Mouse (Mus musculus) A20 (cell line): ENCODE measurements at regions not wholly inside any gene's neighbourhood (a gene's known extent, or its start where the extent isn't known, plus 50 kb on each side); places are given as distances from the start of the nearest gene placed in this dataset.

Source experiments
- DNase-seq: peaks from one replicate; pipeline ENCODE4 v3.0.0-alpha.2; 2011; ENCODE audit warnings: low read depth, low spot score

DNA sequence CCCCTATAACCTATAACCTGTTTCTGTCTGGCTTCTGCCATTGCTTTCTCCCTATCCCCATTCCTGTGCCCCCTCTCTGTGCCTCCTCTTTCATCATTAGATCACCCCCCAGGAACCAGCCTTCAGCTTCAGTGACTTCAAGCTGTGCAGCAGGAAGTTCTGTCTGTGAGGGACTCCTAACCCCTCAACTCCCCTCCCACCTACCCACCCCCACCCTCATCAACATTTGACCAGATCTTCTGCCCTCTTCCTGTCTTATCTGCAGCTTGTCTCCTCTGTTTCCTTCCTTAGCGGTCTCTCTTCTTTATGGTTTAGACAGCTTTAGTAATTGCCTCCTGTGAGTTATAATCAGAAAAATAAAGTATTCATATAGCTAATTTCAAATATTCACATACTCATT lies 266.6 kb upstream of the Gm765 start:
- DNase-seq = no peak

DNA sequence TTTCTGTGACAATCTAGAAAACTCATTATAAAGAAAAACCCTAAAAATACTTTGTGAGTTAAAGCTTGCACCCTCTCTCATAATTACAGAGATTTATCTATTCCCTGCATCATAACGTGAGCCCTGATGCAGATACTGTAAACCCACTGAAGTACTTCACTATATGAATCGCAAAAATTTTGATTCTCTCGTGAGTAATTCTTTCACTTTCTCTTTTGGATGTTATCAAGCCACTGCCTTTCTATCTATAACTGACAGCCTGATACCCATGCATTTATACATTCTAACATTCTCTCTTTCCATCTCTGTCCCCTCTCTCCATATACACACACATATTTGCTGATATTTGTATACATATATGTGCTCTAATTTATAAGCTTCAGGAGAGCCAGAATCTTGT lies 264.1 kb upstream of the Gm765 start:
- DNase-seq = no peak

DNA sequence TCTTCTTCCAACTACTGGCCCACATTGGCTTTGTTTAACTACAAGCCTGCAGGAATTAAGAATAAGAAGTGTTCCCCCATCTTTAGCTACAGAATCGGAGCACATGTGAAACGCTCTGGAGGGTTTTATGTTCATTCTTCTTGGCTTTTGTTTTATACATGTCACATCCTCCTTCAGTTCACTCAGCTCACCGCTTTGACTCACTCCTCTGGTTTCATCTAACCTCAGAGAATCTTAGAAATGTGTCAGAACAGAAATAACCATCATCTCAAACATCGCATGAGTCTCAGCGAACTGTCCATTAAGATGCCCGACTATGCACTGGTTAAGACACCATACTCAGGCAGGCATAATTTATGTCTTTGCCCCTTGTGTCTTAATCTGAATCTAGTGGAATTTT lies 255.1 kb upstream of the Gm765 start:
- DNase-seq = no peak

- no peak for DNase-seq
Observed at GRCm38 (mm10) chr6:98590989-98591388, 248.4 kb upstream of the Gm765 start.

DNA sequence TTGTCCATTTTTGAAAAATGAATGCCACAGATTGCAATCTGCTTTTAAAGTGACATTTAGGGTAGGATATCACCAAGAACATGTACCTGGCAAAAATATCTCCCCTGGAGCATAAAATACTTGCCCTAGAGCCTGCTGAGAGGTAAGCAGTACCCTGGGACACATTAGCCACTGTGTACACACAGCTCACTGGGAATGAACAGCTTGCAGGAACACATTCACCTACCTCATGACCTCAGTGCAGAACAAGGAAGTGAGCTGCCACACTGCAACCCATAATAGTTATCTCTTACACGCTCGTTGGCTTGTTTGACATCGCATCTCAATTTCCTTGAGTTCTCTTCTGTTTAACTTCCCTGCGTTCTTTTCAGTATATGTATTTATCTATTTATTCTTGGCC lies 246.4 kb upstream of the Gm765 start:
- no peak for DNase-seq

DNA sequence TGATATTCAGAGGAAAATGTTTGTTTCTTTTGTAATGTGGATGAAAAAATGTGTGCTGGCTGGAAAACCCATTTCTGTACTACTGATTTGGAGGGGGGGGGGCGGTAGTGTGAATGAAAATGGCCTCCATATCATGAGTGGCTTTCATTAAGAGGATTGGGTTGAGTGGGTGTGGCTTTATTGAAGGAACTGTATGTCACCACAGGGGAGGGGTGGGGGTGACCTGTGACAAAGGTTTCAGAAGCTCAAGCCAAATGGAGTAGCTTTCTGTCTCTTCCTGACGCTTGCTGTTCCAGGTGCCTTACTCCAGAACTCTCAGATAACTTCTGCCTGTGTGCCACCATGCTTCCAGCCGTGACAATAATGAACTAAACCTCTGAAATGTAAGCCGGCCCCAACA lies 242.0 kb upstream of the Gm765 start:
- DNase-seq = no peak

DNA sequence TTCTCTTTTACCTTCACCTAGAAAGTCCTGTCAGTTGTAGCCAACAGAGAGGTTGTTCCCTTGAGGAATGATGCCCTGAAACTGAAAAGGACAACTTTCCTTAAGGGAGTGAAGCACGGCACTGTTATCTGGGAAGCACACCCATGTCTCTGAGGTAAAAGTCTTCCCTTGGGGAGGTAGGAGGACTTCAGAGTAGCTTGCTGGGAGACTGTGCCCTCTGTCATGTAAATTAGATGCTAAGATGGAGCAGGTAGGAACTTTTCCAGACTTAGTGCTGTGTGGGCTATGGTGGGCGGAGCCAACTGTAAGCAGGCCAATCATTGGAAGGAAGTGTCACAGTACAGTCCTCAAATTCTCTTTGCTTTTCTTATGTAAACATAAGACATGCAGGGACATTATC lies 240.3 kb upstream of the Gm765 start:
- no peak for DNase-seq

DNA sequence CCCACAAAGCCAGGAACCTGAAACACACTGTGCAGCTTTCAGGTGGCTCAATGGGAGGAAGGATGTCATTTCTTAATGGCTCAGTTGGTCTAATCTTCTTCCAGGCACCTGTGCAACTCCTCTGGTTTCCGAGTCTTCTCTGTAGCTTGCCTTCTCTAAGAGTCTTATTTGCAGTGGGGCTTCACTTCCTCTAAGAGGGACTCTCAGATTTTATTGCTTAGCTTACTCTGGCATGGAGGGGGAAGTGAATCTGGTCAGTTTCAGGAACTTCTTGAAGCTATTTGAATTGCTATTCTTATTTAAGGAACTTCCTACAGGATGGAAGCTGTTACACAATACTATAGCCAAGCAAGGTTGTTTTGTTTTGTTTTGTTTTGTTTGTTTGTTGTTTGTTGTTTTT lies 232.7 kb upstream of the Gm765 start:
- DNase-seq = peak; percentile 81

GRCm38 (mm10) chr6:98555702-98556101 lies 213.1 kb upstream of the Gm765 start:
- no peak for DNase-seq

- DNase-seq = no peak
Observed at GRCm38 (mm10) chr6:98553922-98554321, 211.4 kb upstream of the Gm765 start.

DNA sequence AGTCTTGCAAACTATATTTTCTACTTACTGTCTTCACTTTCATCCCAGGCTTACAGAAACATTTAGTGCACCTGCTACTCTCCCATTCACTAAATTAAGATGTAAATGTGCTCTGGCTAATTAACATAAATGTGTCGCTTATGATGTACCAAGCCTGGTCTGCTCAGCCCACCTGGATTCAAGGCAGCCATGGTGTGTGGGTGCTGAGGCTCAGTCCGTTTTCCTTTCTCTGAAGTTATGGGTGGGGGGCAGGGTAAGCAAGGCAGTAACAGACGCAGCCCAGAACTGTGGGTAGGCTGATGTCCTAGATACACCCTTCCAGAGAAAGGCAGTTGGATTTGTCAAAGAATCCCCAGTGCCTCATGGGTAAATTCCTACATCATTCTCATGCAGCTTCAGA lies 209.2 kb upstream of the Gm765 start:
- no peak for DNase-seq

DNA sequence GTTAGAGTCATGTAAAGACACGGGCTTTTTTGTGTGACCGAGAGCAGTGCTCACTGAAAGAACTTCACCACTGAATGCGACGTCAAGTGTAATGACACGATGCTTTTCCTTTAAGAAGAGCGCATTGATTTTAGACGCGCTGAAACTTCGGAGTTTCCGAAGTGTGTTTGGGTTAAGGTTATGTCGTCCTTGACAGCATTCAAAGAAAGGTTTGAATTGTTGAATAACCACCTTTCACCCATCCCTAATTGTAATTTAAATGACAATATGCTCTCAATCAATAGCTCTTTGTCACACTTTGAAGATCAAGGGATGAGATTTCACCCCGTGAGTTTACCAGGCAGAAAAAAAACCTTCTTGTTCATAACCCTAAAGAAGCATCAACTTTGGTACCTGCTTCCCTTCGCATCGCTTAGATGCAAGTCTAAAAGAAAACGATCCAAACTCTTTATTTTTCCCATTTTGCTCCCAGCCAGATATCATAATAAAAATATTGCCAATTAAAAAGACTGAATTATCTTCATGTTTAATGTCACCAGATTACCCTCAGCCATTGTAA lies 184.4 kb upstream of the Gm765 start:
- DNase-seq = no peak

DNA sequence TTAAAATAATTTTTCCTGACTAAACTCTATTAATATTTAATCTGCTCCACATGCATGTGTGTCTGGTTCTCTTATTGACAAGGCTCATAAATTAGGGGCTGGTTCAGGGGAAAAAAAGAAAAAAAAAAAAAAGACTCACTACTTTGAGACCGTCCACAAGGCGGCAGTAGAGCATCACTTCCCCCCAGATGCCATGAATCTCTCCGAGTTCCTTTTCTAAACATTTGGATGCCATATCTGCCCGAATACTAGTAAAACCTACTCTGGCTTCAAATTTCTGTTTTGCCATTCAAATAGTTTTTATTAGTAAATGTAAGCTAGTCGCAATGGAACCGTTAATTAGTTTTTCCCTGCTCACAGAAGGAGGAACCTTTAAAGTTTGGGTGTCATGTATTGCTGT lies 182.7 kb upstream of the Gm765 start:
- DNase-seq = peak; percentile 63

GRCm38 (mm10) chr6:98524659-98525058 lies 182.1 kb upstream of the Gm765 start:
- DNase-seq = no peak

- no peak for DNase-seq
Observed at GRCm38 (mm10) chr6:98521526-98521925, 179.0 kb upstream of the Gm765 start.

DNA sequence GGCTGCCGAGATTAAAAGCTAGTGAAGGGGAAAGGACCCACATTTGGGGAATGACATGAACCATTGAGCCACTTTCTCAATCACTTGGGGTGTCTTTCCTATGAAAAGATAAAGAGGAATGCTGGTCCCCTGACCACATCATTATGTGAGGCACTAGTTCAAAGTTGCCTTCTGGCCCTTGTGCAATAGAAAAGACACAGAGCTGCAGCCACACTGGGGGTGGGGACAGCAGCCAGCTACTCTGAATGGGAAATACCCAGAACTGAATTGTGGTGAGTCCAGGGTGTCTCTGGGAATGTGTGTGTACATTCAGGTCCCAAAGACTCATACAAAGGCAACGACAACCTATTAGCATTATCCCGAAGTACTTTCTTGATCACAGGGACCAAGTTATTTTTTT lies 172.3 kb upstream of the Gm765 start:
- no peak for DNase-seq

DNA sequence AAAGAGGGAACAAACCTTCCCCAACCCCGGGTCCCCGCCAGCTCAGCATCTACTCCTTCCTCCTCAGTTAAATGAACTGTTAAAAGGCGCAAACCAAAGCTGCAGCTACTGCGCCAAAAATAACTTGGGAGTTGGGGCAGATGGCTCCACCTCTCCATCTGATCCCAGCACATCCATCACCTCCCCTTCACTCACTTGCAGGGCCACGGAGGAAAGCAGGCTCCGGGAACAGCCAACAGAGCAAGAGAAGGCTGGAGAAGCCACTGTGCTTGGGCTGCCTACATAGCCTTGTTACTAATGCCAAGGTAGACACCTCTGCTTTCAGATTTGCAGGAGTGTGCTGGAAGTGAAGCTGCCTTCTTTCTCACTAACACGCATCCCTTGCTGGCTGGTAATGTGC lies 171.8 kb upstream of the Gm765 start:
- no peak for DNase-seq

GRCm38 (mm10) chr6:98513217-98513616 lies 170.7 kb upstream of the Gm765 start:
- no peak for DNase-seq

- DNase-seq = no peak
Observed at GRCm38 (mm10) chr6:98502726-98503125, 160.2 kb upstream of the Gm765 start.

DNA sequence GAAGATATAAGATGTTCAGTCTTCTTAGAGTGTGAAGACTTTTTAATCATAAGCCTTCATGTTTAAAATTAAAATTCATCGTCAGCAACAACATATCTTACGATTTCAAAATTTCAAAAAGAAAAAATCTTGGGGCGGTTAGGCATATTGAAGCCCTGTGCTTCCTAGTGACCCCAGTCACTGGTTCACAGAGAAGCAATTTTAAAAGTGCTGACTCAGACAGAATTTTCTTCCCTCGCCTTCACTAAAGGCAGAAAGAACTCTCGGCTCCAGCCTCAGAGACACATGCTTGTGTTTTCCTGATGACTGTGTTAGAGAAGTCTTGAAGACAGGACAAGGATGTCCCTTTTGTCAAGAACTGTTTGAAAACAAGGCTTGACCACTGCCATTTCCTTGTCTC lies 157.2 kb upstream of the Gm765 start:
- DNase-seq = no peak

DNA sequence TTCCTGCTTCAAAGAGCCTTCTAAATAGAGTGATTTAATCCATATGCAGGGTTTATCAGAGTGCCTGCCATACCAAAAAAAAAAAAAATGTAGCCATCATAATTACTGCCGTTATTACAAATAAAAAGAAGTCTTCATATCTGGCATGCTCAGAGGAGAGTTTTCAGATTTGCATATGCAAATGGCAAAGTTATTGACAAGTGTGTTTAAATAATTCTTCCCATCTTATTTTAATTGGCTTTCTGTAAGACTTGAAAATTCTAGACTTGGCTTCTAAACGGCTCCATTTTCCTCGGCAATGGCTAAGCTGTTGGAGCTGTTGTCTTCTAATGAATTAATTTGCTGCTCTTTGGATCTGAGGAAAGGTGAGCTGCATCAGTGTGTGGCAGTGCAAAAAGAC lies 144.1 kb upstream of the Gm765 start:
- no peak for DNase-seq

DNA sequence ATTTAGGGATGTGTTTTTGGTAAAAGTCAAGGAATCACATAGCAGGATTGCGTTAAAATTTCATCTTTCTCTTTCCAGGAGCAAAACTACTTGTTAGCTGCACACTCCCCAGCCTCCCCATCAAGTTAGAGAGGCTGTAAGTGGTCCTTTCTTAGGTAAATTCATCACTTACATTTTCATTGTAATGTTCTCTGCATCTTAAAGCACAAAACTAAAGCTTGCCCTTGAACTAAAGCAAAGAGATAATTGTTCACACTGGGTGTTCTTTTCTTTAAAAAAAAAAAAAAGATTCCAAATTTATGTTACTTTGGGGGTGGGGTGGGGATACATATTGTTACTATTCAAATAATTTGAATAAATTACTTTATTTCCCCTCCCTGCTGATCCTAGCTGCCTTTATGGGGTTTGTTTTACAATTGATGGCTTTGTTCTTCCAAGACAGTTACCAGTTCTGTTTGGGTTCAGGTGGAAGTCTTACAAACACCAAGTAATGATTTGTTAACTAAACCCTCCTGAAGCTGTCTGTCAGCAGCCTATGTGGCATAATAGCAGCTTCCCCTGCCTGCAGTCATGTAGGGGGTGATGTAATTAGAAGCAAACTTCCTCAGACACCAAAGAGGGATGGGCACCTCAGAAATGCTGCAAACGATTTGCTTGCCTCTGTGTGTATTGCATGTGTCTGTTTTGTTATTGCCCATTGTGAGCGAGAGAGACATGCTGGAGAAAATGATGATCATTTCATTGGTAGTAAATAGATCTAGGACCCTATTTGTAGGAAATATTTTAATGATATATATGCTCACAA lies 141.0 kb upstream of the Gm765 start:
- DNase-seq = no peak

- DNase-seq = no peak
Observed at GRCm38 (mm10) chr6:98482319-98482718, 139.8 kb upstream of the Gm765 start.

- no peak for DNase-seq
Observed at GRCm38 (mm10) chr6:98467563-98467962, 125.0 kb upstream of the Gm765 start.
